Mouse (Mus musculus) lung, adult 2 months (tissue): ENCODE data around the gene Nr6a1. TPM values are rescaled to one million over a fixed set of nuclear protein-coding genes. Genes with fewer than 3 reads are reported as not detected.

ENCODE experiments used
- DNase-seq: peaks from one replicate; pipeline ENCODE4 v3.0.0; 2022
- H3K4me1 ChIP-seq: fragments of 200-500 bp; 2 replicates; pipeline ENCODE4 v1.6.1; 2011; ENCODE audit warnings: low read length; ENCODE audit not compliant: control insufficient read depth, insufficient read depth
- H3K4me3 ChIP-seq: fragments of 200-500 bp; replicated peaks from 2 replicates; pipeline ENCODE3; 2011; ENCODE audit warnings: low read depth, mild to moderate bottlenecking, control low read depth, low read length; ENCODE audit errors: extremely low read depth
- CTCF ChIP-seq: fragments of 200-500 bp; IDR thresholded peaks from 2 replicates; pipeline ENCODE4 v1.5.1; 2011; ENCODE audit warnings: mild to moderate bottlenecking, low read length, control low read depth; ENCODE audit not compliant: insufficient read depth
- POLR2A ChIP-seq: fragments of 200-500 bp; IDR thresholded peaks from 2 replicates; pipeline ENCODE4 v1.6.1; 2011; ENCODE audit warnings: low read depth, mild to moderate bottlenecking, control low read depth, low read length, borderline replicate concordance; ENCODE audit errors: extremely low read depth
- WGBS: fragments of 180-500 bp; shearing (Covaris S2); methylation state at CpG from one replicate; pipeline ENCODE4 v1.1.7; 2018; 5-methylcytosine and 5-hydroxymethylcytosine counted together
- polyA plus RNA-seq: library from polyadenylated mRNA; depleted of rRNA; stranded (reverse); fragments of >200 nt; gene quantifications from 2 replicates; pipeline ENCODE4 v1.2.3, GENCODE M21; 2012

The Nr6a1 gene
- polyA plus RNA-seq, 1 experiment = 6.5 TPM

DNA sequence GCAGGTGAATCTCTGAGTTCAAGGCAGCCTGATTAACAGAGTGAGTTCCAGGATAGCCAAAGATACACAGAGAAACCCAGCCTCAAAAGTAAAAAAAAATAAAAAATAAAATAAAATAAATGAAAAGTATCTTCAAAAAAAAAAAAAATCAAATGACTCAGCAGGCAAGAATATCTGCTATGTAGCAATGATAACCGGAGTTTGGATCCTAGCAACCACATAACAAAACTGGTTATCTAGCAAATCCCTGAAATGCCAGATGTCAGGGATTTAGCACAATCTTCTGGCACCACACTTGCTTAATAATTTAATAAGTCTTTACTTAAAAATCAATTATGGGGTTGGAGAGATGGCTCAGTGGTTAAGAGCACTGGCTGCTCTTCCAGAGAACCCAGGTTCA lies 23.2 kb downstream of the Nr6a1 start:
- WGBS = 66% methylated on average over 1 of the region's 1 CpGs
- no peak overlapping the region for H3K4me3 ChIP-seq
- peaks cover 2% of the 10 kb centered on the region for H3K4me1 ChIP-seq
- no peak for DNase-seq
- TF ChIP-seq CTCF = no peak
- TF ChIP-seq POLR2A = no peak

DNA sequence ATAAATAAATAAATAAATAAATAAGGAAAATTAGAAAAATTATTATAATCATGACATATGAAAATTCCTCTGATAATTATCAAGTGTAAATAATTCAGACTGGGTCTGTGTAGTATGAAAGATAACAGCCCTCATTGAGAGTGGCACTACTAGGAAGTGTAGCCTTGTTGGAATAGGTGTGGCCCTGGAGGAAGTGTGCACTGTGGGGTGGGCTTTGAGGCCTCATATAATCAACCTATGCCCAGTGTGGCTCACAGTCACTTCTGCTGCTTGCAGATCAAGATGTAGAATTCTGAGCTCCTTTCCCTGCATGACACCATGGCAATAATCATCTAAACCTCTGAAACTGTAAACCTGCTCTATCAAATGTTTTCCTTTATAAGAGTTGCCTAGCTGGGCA lies 24.6 kb downstream of the Nr6a1 start:
- Histone ChIP-seq H3K4me1 (no peaks in the 10 kb centered on the region; the same call in 1 of the 2 replicates), H3K4me3 (no peak overlapping the region)
- TF ChIP-seq POLR2A (no peak), CTCF (no peak)
- no peak for DNase-seq

DNA sequence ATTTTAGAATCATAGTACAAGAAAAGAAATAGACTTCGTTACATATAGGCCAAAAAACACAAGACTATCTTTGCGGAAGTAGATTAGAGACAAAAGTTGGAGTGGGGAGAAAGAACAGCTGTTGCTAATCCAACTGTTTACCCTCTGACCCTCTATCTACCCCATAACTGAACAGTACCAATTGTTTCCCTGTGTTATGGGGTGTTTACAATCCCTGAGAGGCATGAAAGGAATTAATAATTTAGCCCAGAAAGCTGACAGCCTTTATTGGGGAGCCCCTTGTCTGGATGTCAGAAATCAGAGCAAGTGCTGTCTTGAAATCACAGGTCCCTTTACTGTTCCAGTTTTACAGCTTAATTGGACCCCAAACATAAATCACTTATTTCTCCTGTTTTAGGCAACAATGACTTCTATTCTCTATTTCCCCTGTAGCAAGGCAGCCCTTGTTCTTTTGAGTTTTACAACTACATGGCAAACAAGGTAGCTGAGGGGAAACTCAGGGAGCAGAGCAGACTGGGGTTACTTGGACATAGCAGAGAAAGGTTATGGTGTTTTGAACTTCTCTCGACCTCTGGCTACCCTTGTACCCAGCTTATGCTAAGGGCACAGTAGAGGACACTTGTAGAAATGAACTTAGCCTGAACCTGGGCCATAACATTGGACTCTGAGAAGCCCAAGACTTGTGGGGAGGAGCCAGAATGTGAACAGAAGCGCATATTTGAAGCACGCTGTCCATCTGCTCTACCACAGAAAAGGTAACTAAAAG lies 46.4 kb downstream of the Nr6a1 start:
- no peak for TF ChIP-seq POLR2A
- H3K4me1 ChIP-seq = no peaks in the 10 kb centered on the region
- H3K4me3 ChIP-seq = no peak overlapping the region
- 80% methylated on average over 5 of the region's 5 CpGs for WGBS
- no peak for DNase-seq

DNA sequence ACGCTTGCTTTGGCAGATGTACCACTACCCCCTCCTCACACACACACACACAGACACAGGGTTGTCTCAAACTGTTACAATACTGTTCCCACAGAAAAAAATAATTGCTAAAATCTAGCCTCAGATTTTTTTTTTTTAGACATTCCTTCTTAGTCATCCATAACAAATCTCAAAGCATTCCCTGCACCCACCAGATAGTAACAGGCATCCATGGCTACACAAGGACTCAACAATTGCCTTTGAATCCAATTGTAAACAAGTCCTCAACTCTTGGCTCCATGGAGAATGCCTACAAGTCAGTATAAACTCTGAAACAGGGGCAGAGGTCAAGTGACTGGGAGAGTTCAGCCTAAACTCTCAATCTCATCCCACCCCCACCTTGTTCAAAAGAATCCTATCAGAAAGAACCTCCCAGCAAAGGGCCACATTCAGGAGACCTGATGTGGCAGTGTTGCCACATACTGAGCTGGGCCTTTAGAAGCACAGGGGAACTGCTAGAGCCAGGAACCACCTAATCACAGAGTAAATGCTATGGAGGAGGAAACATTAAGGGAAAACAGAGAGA lies 52.9 kb downstream of the Nr6a1 start:
- Histone ChIP-seq H3K4me3 (no peak overlapping the region), H3K4me1 (peaks cover 3% of the 10 kb centered on the region; the same call in 1 of the 2 replicates)
- WGBS = 73% methylated on average over 1 of the region's 1 CpGs
- no peak for DNase-seq
- no peak for TF ChIP-seq POLR2A

DNA sequence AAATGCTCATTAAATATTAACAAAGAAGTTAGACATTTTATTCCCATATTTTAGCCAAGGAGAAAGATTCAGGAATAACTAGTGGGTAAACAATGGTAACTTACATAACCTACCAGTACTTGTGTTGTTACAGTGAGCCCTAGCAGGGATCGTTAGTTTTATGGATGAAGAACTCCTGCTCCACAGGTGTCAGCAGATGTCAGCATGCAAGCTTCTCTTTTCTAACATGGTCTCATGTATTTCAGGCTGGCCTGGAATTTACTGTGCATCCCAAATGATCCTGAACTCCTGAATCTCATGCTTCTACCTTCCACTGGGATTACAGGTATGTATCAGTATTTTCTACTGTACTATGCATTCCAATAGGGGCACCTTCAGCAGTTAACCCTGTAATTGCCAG lies 54.8 kb downstream of the Nr6a1 start:
- no peak for TF ChIP-seq POLR2A
- no peak for TF ChIP-seq CTCF
- DNase-seq = no peak
- WGBS = 55% methylated on average over 1 of the region's 1 CpGs
- H3K4me3 ChIP-seq = no peak overlapping the region
- H3K4me1 ChIP-seq = peaks cover 3% of the 10 kb centered on the region; the same call in 1 of the 2 replicates

DNA sequence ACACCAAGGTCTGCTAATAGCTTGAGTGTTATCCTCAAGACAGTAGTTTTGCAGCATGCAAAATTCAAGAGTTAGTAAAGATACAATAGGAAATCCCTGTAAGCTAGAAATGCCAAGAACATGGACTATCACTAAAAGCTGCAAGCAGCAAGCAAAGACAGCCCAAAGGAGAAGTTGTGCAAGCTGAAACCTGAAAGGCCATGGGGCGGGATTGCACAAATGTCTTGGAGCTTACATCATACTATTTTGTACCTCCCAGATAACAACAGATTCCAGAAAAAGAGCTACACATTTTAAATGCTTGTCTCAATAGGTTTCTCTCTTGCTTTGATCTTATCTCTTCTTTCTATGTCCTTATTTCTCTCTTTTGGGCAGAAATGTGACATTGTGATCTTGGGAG lies 60.8 kb downstream of the Nr6a1 start:
- TF ChIP-seq POLR2A (no peak), CTCF (no peak)
- H3K4me3 ChIP-seq = no peak overlapping the region
- no peak for DNase-seq
- 55% methylated on average over 1 of the region's 1 CpGs for WGBS
- H3K4me1 ChIP-seq = no peaks in the 10 kb centered on the region

DNA sequence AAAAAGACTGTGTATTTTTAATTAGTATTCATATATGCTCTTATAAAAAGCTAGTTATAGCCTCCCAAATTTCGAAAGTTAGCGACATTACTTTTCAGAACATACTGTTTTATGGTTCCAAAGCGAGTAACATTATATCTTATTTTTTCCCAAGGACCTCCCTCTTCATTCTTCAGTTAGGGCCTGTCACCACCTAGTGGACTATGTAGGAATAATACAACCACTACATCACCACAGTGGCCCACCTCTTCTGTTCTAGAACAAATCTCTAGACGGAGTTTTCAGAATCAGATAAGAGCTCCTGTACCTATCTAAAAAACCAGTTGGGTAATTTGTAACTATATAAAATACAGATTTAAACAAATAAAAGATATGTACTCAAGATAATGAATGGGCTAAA lies 63.5 kb downstream of the Nr6a1 start:
- peak; percentile 23; the same call in 1 of the 2 replicates for TF ChIP-seq CTCF
- TF ChIP-seq POLR2A = no peak
- 37% methylated on average over 4 of the region's 4 CpGs for WGBS
- no peak for DNase-seq

DNA sequence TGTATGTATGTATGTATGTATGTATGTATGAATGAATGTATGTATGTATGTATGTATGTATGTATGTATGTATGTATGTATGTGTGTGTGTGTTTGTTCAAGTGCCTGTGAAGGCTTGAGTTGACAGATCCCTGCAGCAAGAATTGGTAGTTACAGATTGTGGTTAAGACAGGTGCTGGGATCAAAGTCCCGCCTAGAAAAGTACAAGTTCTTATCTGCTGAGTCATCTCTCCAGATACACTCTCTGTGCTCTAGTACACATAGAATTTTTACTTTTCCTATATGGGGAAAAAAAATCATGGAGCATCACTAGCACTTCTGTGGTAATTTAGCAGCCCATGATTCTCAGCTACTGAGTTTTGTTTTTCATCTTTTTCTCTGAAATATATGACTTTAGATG lies 75.7 kb downstream of the Nr6a1 start:
- no peaks in the 10 kb centered on the region for H3K4me1 ChIP-seq
- DNase-seq = no peak
- 61% methylated on average over 1 of the region's 1 CpGs for WGBS

More for the DNA sequence above, 63.5 kb downstream of the Nr6a1 start:
- H3K4me3 ChIP-seq = no peak overlapping the region
- H3K4me1 ChIP-seq = no peaks in the 10 kb centered on the region

DNA sequence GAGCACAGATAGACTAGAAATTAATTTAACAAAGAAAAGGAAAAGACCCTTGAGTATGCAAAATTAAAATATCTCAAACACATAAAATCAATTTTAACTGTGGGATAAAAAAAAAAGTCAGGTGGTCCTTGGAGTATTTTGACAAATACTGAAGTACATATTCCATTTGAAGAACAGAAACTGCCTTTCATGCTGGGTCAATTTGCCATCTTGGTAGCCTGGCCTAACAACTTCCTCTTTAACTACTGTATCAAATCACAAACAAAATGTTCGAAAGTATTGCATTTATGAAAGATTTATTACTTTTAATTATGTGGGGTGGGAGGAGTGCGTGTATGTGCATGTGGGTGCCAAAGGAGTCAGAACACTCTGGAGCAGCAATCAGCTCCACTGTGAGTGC lies 81.2 kb downstream of the Nr6a1 start:
- WGBS = 73% methylated on average over 2 of the region's 2 CpGs
- Histone ChIP-seq H3K4me1 (no peaks in the 10 kb centered on the region), H3K4me3 (no peak overlapping the region)
- TF ChIP-seq CTCF (no peak), POLR2A (no peak)
- no peak for DNase-seq

More for the DNA sequence above, 75.7 kb downstream of the Nr6a1 start:
- H3K4me3 ChIP-seq = no peak overlapping the region
- TF ChIP-seq CTCF (no peak), POLR2A (no peak)

DNA sequence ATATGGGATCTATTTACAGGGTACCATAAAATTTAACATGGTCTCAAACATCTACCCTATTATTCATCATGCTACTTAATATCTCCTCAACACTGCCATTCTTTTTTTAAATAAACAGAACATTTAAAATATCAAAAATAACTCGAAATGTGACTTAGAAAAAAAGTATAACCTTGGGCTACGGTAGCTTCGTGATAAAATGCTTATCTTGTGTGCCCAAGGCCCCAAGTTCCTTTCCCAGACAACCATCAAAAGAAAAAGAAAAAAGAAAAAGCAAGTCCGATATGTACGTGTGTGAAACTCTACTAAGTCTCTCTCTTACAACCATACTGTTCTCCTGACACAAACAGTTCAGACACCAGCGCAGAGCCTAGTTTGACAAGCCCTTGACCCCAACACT lies 92.0 kb downstream of the Nr6a1 start:
- WGBS = 78% methylated on average over 6 of the region's 6 CpGs
- DNase-seq = no peak

More for the DNA sequence above, 92.0 kb downstream of the Nr6a1 start:
- Histone ChIP-seq H3K4me3 (no peak overlapping the region), H3K4me1 (no peaks in the 10 kb centered on the region)
- no peak for TF ChIP-seq POLR2A
- TF ChIP-seq CTCF = no peak
